Mouse (Mus musculus) erythroid progenitor cell, adult 5-6 weeks (primary cell): ENCODE data around the gene Bmp7. TPM values are rescaled to one million over a fixed set of nuclear protein-coding genes. Genes with fewer than 3 reads are reported as not detected.

Experiments
- ATAC-seq: replicated peaks from 2 replicates; pipeline ENCODE4 v1.8.0; 2016; ENCODE audit warnings: moderate number of reproducible peaks, mild to moderate bottlenecking, moderate TSS enrichment, inconsistent platforms; ENCODE audit not compliant: poor library complexity, low FRiP score, severe bottlenecking
- total RNA-seq, 2 experiments: library from RNA; stranded (forward) in 1 of 2; stranded (reverse) in 1 of 2; fragments of 150-400 nt in 1 of 2; fragments of 186-747, 209-891 nt in 1 of 2; gene quantifications; 2 replicates each; pipeline versions ENCODE4 v1.2.3 to v1.2.4; 2015 to 2017; ENCODE audit warnings: low replicate concordance in 2 of 2

Gene Bmp7
- total RNA-seq (2015; ENCODE audit: low replicate concordance) (0.36 TPM in 1 of 2 replicates, not detected in the other), total RNA-seq (2017; ENCODE audit: low replicate concordance) (not detected in 2 replicates)

DNA sequence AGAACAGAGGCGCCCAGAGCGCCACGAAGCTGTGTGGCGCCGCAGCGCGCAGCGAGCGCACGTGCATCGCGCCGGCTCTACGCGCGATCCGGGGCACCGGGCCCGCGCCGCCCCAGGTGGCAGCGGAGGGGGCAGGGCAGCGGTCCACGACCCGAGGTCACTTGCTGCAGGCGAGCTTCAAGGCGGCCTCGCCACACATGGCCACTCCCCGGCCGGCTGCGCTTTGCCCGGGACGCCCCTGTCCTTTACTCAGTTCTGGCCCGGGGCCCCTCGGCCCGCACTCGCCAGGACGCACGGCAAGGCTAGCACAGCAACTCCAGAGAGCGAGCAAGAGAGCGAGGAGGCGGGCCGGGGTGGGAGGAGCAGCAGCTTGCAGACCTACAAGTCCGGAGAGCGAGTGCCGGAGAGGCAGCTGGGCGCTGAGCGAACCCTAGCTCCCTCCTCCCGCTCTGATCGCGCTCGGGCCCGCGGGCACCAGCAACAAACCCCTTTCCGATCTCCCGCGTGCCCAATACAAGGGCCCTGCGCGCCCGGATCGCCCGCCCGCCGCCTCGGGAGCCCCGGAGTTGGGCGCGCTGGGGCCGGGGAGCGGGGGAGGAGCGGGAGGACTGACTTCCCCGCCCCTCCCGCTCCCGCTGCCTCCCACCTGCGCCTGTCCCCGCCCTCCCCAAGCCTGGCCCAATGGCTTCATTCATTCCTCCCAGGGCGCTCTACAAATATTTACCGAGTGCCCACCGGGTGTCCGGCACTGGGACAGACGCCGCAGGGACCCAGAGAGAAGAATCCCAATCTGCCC lies at the start of gene Bmp7:
Gene Bmp7 (minus strand): TSS at position 319 of the 796 bp plus-strand sequence.
- ATAC-seq, result no peak

DNA sequence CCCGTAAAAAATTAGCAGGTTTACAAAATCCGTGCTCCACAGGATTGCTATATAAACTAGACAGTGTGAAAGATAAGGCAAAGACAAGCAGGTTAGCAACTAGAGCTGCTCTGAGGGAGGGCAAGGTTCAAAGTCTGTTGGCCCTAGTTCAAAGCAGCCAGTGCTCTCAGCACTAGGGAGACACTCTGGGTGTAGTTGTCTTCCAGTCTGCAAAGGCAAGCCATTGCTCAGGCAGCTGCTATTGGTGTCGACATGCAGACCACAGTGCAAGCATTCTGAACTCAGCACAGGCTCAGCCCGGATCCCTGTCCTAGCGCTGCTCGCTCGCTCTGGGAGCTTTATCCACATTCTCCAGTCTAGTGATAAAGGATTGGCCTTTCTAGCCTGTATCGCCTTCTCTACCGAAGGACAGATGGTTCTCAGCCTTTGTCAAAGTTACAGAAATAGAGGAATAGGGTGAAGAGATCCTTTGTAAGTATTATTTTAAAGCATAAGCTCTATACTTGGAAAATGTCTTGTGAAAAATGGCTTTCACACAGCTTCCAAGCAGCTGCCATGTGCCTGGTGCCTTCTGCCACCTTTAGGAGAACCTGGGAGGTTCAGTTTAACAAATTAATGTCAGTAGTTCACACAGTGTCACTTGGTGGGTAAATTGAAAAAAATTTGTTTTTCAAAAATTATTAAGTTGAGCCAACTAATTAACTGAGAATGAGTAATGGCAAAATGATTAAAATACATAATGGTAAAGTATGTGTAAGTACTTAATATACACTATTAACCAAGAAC lies 42.8 kb upstream of the Bmp7 start:
- no peak for ATAC-seq

DNA sequence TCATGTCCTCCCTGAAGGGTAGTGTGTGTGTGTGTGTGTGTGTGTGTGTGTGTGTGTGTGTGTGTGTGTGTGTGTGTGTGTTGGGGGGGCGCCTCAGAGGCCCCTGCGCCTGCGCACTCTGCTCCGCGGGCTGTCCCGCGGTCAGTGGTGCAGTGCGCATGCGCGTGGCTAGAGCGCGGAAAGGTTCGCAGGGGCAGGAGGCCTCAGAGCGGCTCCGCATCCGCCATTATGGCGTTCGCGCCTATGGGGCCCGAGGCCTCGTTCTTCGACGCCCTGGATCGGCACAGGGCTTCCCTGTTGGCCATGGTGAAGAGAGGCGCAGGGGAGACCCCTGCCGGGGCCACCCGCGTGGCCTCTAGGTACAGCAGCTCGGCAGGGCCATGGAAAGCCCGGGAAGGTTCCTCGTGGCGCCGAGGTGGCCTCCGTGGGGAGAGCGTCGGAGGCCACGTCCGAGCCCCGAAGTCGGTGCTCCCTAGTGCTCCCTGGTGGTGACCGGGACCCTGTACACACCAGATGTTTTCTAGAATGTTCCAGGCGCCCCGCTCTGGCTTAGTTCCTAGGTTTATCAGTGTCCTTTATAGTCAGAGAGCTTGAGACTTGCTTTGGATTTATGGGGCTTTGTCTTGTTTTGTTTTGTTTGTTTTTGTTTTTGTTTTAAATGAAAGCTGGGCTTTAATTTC lies 39.7 kb upstream of the Bmp7 start:
- ATAC-seq, result no peak

DNA sequence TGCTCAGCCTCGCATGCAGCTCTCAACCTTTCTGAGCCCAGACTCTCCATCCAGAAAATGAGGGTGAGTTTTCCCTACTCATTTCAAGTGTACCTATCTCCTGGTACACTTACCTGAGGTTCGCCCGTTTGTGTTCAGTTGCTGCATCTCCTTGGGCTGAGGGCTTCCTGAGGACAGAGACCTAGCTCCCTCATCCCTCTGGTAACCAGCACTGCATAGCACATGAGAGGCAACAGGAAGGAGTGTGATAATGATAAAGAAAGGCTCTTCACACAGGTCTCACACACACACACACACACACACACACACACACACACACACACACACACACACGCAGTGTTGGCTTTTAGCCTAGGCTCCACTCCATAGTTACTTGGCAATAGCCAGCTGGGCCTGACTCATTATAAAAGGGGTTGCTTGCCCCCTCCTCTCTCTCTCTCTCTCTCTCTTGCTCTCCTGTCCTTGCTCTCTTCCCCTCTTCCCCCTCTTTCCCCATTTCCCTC lies 38.1 kb upstream of the Bmp7 start:
- no peak for ATAC-seq

DNA sequence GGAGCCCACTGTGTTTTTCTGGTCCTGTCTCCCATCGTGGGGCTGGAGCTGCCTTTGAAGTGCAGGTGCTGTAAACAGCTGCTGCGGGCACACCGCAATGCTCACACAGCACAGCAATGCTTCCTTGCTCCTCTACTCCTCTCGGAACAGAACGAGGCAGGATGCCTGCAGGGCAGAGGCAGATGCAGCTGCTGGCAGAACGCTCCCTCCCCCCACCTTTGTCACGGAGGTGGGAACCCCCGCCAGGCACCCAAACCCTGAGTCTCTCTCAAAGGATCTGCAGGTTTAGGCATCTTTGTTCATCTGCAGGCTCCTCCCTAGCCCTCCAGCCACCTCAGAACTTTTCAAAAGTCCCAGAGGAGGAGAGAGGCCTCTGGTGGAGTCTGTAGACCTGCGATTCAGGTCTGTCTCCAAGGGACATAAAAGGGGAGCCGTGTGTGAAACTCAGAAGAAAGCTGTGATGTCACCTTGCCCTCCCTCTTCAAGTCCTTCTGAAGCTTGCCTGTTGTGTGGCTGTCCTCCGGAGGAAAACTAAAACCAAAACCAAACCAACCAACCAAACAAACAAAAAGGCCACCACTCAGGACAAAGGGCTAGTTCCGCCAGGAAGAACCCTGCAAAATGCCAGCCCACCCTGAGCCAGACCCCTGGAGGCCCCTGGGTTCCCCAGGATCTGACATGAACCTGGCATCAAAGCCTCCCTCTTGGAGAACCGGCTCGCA lies 37.4 kb upstream of the Bmp7 start, which contains the start of gene Spo11:
Gene Spo11 (plus strand): TSS at position 292 of the 722 bp plus-strand sequence.
- ATAC-seq, result peak; percentile 62

DNA sequence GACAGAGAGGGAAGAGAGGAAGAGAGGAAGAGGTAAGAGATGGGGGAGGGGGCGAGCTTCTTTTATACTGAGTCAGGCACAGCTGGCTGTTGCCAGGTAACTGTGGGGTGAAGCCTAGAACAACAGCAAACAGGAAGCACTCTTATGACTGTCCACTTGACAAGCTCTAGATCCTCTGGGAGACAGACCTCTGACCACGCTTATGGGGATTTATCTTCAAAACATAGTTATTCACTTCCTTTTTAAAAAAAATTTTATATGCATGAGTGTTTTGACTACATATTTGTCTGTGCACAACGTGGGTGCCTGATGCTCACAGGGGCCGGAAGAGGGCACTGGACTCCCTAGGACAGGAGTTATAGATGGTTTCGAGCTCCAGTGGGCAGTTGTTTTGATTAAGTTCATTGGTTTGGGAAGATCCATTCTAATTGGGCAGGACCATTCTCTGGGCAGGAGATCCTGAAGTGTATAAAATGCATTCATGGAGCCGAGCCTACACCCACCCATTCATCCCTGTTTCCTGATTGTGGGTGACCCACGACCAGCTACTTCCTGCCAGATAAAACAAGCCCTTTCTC lies 36.6 kb upstream of the Bmp7 start:
- ATAC-seq, result no peak; the same call in 1 of the 2 replicates

DNA sequence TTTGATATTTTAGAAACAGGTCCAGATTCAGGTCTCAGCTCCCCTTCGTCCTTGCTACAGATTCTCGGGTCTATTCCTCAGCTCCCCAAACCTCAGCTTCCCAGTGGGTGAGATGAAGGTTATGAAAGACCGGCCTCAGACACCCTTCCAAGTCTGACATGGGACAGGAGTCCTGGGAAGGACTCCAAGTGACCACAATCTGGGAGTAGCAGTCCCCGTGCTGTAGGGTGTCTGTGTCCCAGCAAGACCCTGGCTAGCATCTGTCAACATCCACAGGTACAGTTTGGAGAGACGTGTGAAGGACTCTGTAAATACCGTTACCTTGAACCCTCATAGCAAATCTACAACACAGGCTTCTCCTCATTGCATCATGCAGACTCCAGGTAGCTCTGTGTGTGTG lies 35.0 kb upstream of the Bmp7 start:
- ATAC-seq, result no peak

DNA sequence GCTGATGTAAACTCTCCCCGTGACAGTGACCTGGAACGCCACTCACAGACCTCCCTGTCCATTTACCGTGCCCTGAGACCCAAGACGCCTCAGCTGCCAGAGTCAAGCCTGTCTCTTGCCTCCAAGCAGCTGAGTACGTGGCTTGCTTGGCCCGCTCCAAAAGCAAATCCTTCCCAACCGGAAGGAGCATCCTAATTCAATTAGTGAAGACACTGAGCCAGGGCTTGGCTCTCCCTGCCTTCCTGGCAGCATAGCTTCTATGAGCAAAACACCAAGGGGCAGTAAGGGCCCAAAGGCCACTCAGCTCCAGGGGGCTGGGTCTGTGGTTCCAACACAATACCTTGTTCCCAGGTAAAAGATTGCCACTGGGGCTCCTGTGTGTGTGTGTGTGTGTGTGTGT lies 34.6 kb upstream of the Bmp7 start:
- no peak for ATAC-seq

DNA sequence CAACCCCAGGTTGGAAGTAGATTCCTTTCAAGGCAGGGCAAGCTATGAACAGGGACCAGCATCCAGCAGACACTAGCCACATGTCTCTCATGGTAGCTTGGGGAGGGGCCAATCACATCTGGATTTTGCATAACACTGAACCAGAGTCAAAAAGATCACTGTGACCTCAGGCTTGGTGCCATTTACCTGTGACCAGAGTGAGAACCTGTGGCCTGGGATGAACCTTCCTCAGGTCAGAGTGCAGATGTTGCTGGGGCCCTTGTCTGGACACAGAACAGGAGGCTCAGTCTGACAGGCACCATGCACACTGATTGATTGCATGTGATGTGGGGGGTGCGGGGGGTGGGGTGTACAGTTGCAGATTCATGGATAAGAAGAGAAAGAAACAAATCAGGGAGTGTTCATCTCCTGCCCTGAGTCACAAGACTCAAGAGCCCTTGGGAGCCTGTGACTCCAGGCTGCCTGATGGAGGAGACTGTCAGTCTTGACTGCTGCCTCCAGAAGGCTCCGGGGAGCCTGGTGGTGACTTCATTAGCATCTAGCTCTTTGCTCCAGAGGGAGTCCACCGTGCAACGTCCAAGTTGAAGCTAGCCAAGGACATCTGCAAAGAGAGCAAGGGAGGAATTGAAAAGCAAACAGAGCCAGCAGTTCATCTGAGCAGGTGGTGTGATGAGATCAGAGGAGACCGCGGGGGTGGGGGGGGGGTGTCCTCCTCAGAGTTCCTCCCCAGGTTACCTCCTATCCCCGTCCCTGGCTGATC lies 33.9 kb upstream of the Bmp7 start:
- no peak for ATAC-seq

DNA sequence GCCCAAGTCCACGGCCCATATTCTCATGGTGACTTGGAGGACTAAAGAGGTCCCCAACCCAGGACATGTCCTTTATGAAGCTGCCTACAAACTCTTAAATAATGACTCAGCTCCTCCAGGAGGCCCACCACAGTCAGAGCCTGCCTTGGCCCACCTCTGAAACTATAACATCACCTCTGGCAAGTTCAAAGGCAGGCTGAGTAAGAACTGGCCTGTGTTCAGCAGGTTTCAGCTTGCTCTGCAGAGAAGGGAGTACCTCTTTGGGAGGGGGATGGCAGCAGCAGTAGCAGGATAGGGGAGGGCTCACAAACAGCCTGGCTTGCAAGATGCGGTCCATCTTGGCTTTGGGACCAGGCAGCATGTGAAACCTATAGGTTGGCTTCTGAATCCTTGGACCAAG lies 31.7 kb upstream of the Bmp7 start:
- ATAC-seq, result no peak

DNA sequence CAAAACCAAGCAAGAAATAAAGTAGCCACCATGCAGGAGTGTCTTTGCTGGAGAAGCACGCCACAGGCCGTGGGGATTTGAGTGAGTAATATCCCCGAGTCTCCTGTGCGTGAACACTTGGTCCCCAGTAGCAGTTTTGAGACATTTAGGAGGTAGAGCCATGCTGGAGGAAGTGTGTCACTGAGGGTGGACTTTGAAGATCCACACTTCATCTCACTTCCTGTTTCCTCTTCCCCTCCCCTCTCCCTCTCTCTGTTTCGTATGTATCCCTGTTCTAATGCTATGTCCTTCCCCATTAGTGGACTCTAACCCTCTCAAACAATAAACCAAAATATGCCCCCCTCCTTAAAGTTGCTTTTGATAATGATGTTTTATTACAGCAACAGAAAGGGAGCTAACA lies 26.4 kb upstream of the Bmp7 start:
- no peak for ATAC-seq

DNA sequence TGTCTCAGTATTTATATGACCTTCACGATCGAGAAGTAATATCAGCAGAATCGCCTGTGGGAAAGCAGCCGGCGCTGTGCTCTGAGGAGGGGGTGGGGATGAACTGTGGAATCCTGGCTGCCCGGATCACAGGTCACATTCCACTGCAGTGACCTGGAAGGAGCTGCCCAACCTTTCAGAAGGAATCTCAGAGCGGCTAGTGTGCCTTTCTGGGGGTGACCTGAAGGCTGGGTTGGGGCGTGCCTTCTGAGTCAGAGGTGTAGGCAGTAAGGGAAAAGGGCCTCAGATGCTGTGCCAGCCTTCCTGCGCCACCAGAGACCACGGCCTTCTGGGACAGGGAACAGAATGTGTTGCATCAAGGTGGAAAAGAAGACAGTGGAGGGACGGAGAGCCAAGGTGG lies 25.1 kb upstream of the Bmp7 start:
- no peak for ATAC-seq

DNA sequence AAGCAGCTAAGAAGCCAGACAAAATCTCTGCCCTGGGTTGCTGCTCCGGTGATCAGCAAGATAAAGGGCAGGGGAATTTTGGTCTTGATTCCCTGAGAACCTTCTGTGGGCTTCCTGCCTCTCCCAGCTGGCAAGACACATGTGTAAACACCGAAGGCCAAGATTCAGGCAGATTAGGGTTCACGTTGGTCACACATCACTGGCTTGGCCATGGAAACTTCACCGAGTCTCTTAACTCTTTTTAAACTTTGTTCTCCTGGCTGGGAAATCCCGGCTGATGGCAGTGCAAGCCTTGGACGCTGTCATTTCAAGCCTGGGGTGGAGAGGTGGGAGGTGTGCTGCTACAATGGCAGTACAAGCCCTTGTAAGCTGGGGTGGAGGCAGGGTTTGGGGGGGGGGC lies 21.1 kb upstream of the Bmp7 start:
- no peak for ATAC-seq

DNA sequence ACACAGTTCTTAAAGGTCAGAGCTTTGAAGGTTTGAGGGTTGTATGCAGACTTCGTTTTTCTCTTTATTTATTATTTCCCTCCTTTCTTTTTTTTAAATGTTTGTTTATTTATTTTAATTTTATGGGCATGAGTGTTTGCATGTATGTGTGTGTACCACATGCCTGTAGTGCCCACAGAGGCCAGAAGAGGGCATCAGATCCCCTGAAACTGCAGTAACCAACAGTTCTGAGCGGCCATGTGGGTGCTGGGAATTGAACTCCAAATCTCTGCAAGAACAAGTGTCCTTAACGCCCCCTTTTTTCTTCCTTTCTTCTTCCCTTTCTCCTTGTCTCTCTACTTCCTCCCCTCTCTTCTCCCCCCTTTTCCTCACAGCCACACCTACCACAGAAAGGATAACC lies 20.2 kb upstream of the Bmp7 start:
- no peak for ATAC-seq

DNA sequence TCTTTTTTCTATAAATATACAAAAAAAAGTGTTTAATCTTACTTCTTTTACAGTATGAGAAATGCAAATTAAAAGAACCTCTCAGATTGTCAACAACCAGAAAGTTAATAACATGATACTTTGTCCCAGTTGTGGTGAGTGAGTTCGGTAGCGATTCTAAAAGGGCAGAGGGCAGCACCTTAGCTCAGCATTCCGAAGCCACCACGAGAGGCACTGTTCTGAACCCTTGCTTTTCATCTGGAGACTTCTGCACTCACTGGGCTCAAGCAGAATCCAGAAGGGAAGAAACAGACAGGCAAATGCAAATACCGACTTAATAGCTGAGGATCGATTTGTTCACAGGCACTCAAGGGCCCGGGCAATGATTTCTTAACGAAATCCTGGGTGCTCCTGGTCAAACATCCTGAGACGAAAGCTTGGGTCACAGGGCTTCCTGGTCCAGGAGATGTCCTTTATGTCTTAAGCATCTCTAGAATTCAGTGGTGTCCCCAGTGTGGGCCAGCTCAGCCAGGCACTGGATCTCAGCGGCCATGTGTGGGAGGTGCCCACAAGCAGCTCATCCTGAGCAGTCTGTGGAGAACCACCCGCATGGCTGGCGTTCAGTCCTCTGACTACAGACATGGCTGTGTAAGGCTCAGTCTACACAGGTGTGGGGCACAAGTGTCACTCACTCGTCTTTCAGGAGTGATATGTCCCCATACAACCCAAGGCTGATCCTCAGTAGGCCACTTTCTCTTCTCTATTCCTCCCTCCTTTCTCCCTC lies 19.1 kb upstream of the Bmp7 start:
- no peak for ATAC-seq

DNA sequence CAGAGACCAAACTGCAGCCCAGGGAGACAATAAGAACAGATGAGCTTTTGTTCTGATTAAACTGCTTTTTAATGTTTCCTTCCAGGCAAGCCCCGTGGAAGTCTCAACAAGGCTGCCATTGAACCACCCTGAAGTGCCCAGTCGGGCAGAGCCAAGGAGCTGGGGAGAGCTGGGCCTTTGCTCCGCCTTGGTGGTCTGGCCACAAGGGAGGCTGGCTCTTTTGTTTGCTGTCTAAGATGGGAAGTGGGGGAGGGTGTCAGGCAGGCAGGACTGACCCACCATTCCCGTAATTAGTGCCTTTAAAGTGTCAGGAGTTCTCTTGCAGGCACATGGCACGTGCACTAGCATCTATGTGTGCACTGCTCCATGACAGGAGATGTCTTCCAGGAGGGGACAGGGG lies 18.5 kb upstream of the Bmp7 start:
- no peak for ATAC-seq

DNA sequence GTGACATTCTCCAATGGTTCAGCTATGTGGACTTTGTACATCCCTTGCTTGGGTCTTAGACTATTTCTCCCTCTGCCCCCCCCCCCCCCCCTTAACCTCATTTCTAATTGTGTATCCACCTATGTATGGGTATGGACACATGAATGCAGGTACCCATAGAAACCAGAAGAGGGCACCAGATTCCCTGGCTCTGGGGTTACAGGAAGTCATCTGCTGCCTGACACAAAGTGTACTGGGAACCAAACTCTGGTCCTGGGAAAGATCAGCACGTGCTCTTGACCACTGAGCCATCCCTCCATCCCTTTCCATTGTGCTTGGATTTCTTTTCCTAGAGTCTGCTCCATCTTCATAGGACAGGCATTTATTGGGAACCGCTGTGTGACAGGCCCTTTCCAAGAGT lies 11.9 kb upstream of the Bmp7 start:
- ATAC-seq, result no peak

DNA sequence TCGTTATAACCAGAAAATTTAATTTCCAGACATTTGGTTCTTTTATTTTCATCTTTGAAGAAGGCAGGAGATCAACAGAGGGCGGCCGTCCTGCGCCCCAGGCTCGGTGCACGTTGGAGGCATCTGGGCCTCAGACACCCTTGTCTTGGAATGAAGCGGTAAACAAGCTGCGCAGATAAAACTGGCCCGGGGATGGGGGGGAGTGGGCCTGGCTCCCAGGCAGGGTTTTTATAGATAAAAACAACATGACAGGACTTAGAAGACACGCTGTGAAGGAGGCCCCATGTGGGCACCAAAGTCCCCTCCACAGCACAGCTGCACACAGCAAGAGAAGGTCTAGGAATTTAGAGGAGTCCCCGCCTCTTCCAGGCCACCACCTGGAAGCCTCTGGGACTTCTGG lies 10.6 kb upstream of the Bmp7 start:
- ATAC-seq, result no peak
